Mouse (Mus musculus): ENCODE results near the gene Naa11.

Gene Naa11

DNA sequence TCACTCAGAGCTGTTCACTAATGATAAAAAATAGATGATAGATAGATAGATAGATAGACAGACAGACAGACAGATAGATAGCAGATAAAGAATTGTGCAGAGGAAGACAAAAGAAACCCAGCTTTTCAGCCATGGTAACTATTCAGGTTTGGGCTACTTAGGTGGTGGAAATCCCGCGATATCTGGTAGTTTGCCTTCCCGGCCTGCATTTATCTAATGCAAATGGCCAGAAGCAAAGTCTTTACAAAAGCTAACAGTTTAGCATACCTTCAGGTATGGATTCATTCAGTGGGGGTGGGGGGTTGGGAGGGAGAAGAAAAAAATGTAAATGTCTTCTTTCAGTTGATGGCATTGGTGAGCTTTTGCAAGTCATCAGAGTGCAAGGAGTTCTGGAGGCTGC lies 48.0 kb downstream of the Naa11 start:
- no peak for DNase-seq

GRCm38 (mm10) chr5:97334794-97335193 lies 57.4 kb downstream of the Naa11 start:
- DNase-seq = no peak
